Mouse (Mus musculus): ENCODE measurements around the gene Acp7.

GRCm38 (mm10) chr7:28557708-28558107 lies 73.4 kb downstream of the Acp7 start:
- TF ChIP-seq CTCF (IDR thresholded peaks at IDR 0.05; ENCODE audit: low read depth) (no peak), EP300 (IDR thresholded peaks at IDR 0.05; ENCODE audit: low read depth) (no peak)

Measured in heart, postnatal 0 days (tissue).